Mouse (Mus musculus) ovary, adult 10 weeks (tissue): ENCODE results near the gene Vmn1r11. TPM values are rescaled to one million over a fixed set of nuclear protein-coding genes. Genes with fewer than 3 reads are reported as not detected.

Experiments used
- polyA plus RNA-seq: library from polyadenylated mRNA; stranded (reverse); fragments of 350-450 nt; fragmentation: Illumina TruSeq; extraction: RNeasy Lipid Tissue Mini Kit (QIAGEN cat#74804); gene quantifications from one replicate; pipeline ENCODE4 v1.2.3, GENCODE M21; 2014

The Vmn1r11 gene
- not detected for polyA plus RNA-seq

GRCm38 (mm10) chr6:57133155-57133554, at the start of gene Vmn1r11:
Gene Vmn1r11, plus strand, starts transcription at chr6:57133455.

GRCm38 (mm10) chr6:57109154-57109553, 24.1 kb upstream of the Vmn1r11 start, which contains the start of gene Vmn1r10:
Gene Vmn1r10, plus strand, starts transcription at chr6:57109454.

GRCm38 (mm10) chr6:57156619-57157018, 23.4 kb downstream of the Vmn1r11 start, which contains the start of gene Vmn1r12:
Gene Vmn1r12, plus strand, starts transcription at chr6:57156919.

Other genes with a start within 250 kb of the Vmn1r11 start
- 128 TPM for gene Nt5c3, start 209.5 kb upstream of the Vmn1r11 start, polyA plus RNA-seq
- 0.46 TPM for gene Vmn1r4, start 209.4 kb upstream of the Vmn1r11 start, polyA plus RNA-seq
- gene Vmn1r5, start 163.2 kb upstream of the Vmn1r11 start, polyA plus RNA-seq: not detected
- not detected for gene Vmn1r6, start 136.2 kb upstream of the Vmn1r11 start, polyA plus RNA-seq
- not detected for gene Vmn1r7, start 108.1 kb upstream of the Vmn1r11 start, polyA plus RNA-seq
- not detected for gene Vmn1r8, start 101.2 kb upstream of the Vmn1r11 start, polyA plus RNA-seq
- not detected for gene Vmn1r9, start 66.7 kb upstream of the Vmn1r11 start, polyA plus RNA-seq
- gene Vmn1r10, start 24.0 kb upstream of the Vmn1r11 start, polyA plus RNA-seq: not detected
- gene Vmn1r12, start 23.5 kb downstream of the Vmn1r11 start, polyA plus RNA-seq: not detected
- not detected for gene Vmn1r13, start 69.8 kb downstream of the Vmn1r11 start, polyA plus RNA-seq
- gene Vmn1r14, start 98.2 kb downstream of the Vmn1r11 start, polyA plus RNA-seq: not detected
- not detected for gene Vmn1r15, start 124.5 kb downstream of the Vmn1r11 start, polyA plus RNA-seq
- not detected for gene Vmn1r16, start 196.0 kb downstream of the Vmn1r11 start, polyA plus RNA-seq
- gene Vmn1r17, start 230.3 kb downstream of the Vmn1r11 start, polyA plus RNA-seq: not detected